Mouse (Mus musculus): ENCODE measurements around the gene Utp14b. TPM values are rescaled to one million over a fixed set of nuclear protein-coding genes. Genes with fewer than 3 reads are reported as not detected.

Utp14b gene
- total and polyA plus RNA-seq, 2 experiments = 1.2 to 7.5 TPM

DNA sequence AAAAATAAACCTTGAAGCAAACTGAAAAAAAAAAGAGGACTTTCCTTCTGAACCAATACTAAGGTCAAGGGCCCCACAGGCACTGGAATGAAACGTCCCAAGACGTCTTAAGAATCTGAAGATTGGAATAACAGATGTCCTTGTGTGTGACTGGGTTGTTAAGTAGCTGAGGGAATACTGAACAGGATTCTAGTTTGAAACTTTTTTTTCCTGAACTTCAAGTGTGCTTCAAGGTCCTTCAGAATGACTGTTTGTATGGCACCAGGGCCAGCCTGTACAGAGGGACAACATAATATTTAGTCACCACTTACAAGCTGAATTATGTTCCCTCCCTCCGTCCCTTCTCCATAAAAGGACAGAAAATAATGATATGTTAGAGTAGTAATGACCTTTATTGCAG lies 23.4 kb upstream of the Utp14b start:
- DNase-seq (ENCODE audit: extremely low read depth, low read depth, low spot score) = no peak
- Histone ChIP-seq H3K9ac (ENCODE audit: low read depth, low read length) (no peak overlapping the region), H3K4me3 (ENCODE audit: insufficient read depth, low read depth, low read length) (no peak overlapping the region), H3K36me3 (ENCODE audit: control insufficient read depth, insufficient read depth, low read length) (no peaks in the 10 kb centered on the region), H3K4me1 (ENCODE audit: control insufficient read depth, insufficient read depth, low read length) (no peaks in the 10 kb centered on the region), H3K79me2 (ENCODE audit: control insufficient read depth, insufficient read depth, low read length) (no peaks in the 10 kb centered on the region), H3K27me3 (ENCODE audit: control insufficient read depth, insufficient read depth, low read length) (no peaks in the 10 kb centered on the region), H3K27ac (replicated peaks; ENCODE audit: insufficient read depth, low read depth, low read length) (no peak overlapping the region)
- 88% methylated on average over 3 of the region's 3 CpGs for WGBS
- TF ChIP-seq CTCF (IDR thresholded peaks at IDR 0.05; ENCODE audit: low read depth, low read length) = no peak
- no peak for TF ChIP-seq POLR2A (IDR thresholded peaks at IDR 0.05; ENCODE audit: extremely low read depth, insufficient read depth, low read length)

DNA sequence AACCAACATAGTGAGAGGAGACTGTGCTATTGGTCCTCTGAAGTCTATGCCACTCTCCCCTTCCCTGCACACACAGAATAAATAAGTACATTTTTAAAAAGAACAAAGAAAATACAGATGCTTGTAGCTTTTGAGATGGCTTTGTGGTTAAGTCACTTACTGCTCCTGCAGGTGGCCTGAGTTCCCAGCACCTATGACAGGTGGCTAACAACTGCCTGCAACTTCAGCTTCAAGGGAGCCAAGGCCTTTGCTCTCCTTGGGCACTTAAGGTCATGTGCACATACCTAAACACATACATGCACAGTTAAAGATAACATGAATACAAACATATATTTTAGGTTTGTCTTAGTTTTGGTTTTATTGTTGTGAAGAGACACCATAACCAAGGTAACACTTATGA lies 17.0 kb upstream of the Utp14b start:
- Histone ChIP-seq H3K79me2 (ENCODE audit: control insufficient read depth, insufficient read depth, low read length) (no peaks in the 10 kb centered on the region), H3K27me3 (ENCODE audit: control insufficient read depth, insufficient read depth, low read length) (no peaks in the 10 kb centered on the region), H3K9ac (ENCODE audit: low read depth, low read length) (no peak overlapping the region), H3K4me1 (ENCODE audit: control insufficient read depth, insufficient read depth, low read length) (no peaks in the 10 kb centered on the region), H3K27ac (replicated peaks; ENCODE audit: insufficient read depth, low read depth, low read length) (no peak overlapping the region), H3K36me3 (ENCODE audit: control insufficient read depth, insufficient read depth, low read length) (no peaks in the 10 kb centered on the region), H3K4me3 (ENCODE audit: insufficient read depth, low read depth, low read length) (no peak overlapping the region)
- DNase-seq (ENCODE audit: extremely low read depth, low read depth, low spot score) = no peak
- TF ChIP-seq POLR2A (IDR thresholded peaks at IDR 0.05; ENCODE audit: extremely low read depth, insufficient read depth, low read length) (no peak), CTCF (IDR thresholded peaks at IDR 0.05; ENCODE audit: low read depth, low read length) (no peak)

DNA sequence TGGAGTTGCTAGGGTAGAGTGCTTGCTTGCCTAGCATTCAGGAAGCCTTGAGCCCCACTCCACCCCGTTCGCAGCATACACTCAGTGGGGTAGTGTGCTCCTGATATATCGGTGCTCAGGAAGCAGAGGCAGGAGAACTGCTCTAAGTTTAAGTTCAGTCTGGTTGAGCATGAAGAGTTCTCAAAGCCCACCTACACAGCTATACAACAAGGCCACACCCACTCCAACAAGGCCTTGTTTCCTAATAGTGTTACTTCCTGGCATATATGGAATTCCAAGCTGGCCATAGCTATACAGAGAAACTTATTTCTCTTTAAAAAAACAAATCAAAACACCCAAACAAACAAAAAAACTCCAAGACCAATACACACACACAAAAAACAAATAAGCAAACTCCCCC lies 16.0 kb upstream of the Utp14b start:
- Histone ChIP-seq H3K79me2 (ENCODE audit: control insufficient read depth, insufficient read depth, low read length) (no peaks in the 10 kb centered on the region), H3K4me1 (ENCODE audit: control insufficient read depth, insufficient read depth, low read length) (no peaks in the 10 kb centered on the region), H3K9ac (ENCODE audit: low read depth, low read length) (no peak overlapping the region), H3K36me3 (ENCODE audit: control insufficient read depth, insufficient read depth, low read length) (no peaks in the 10 kb centered on the region), H3K4me3 (ENCODE audit: insufficient read depth, low read depth, low read length) (no peak overlapping the region), H3K27ac (replicated peaks; ENCODE audit: insufficient read depth, low read depth, low read length) (no peak overlapping the region), H3K27me3 (ENCODE audit: control insufficient read depth, insufficient read depth, low read length) (no peaks in the 10 kb centered on the region)
- 97% methylated on average over 3 of the region's 3 CpGs for WGBS
- DNase-seq (ENCODE audit: extremely low read depth, low read depth, low spot score) = no peak
- TF ChIP-seq CTCF (IDR thresholded peaks at IDR 0.05; ENCODE audit: low read depth, low read length) (no peak), POLR2A (IDR thresholded peaks at IDR 0.05; ENCODE audit: extremely low read depth, insufficient read depth, low read length) (no peak)

DNA sequence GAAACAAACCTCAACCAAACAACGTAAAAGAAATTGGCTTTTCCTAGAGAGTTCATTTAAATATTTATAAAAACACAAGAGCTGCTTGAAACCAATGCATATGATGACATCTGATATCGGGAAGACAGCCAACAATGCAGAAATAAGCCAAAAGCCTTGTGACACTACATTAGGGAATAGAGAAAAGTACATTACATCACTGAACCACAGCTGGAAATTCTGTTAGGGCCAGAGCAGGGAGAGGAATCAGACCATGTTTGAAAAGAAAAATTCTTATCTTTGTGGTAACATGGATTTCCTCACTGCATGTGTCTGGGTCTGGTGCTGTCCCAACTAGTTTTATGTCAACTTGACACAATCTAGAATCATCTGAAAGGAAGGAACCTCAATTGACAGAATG lies 15.6 kb upstream of the Utp14b start:
- H3K36me3 ChIP-seq (ENCODE audit: control insufficient read depth, insufficient read depth, low read length) = no peaks in the 10 kb centered on the region
- 88% methylated on average over 2 of the region's 2 CpGs for WGBS
- H3K79me2 ChIP-seq (ENCODE audit: control insufficient read depth, insufficient read depth, low read length) = no peaks in the 10 kb centered on the region
- H3K27me3 ChIP-seq (ENCODE audit: control insufficient read depth, insufficient read depth, low read length) = no peaks in the 10 kb centered on the region
- H3K9ac ChIP-seq (ENCODE audit: low read depth, low read length) = no peak overlapping the region
- no peak for DNase-seq (ENCODE audit: extremely low read depth, low read depth, low spot score)
- no peak overlapping the region for H3K27ac ChIP-seq (replicated peaks; ENCODE audit: insufficient read depth, low read depth, low read length)
- H3K4me3 ChIP-seq (ENCODE audit: insufficient read depth, low read depth, low read length) = no peak overlapping the region
- TF ChIP-seq POLR2A (IDR thresholded peaks at IDR 0.05; ENCODE audit: extremely low read depth, insufficient read depth, low read length) = no peak
- no peak for TF ChIP-seq CTCF (IDR thresholded peaks at IDR 0.05; ENCODE audit: low read depth, low read length)
- no peaks in the 10 kb centered on the region for H3K4me1 ChIP-seq (ENCODE audit: control insufficient read depth, insufficient read depth, low read length)

GRCm38 (mm10) chr1:78647317-78647885 lies 10.4 kb upstream of the Utp14b start:
- no peak for DNase-seq (ENCODE audit: extremely low read depth, low read depth, low spot score)
- 67% methylated on average over 8 of the region's 8 CpGs for WGBS
- Histone ChIP-seq H3K79me2 (ENCODE audit: control insufficient read depth, insufficient read depth, low read length) (no peaks in the 10 kb centered on the region), H3K36me3 (ENCODE audit: control insufficient read depth, insufficient read depth, low read length) (no peaks in the 10 kb centered on the region), H3K27ac (replicated peaks; ENCODE audit: insufficient read depth, low read depth, low read length) (no peak overlapping the region), H3K9ac (ENCODE audit: low read depth, low read length) (no peak overlapping the region), H3K27me3 (ENCODE audit: control insufficient read depth, insufficient read depth, low read length) (no peaks in the 10 kb centered on the region), H3K4me1 (ENCODE audit: control insufficient read depth, insufficient read depth, low read length) (no peaks in the 10 kb centered on the region; the same call in none of the 2 replicates), H3K4me3 (ENCODE audit: insufficient read depth, low read depth, low read length) (no peak overlapping the region)
- TF ChIP-seq POLR2A (IDR thresholded peaks at IDR 0.05; ENCODE audit: extremely low read depth, insufficient read depth, low read length) (no peak), CTCF (IDR thresholded peaks at IDR 0.05; ENCODE audit: low read depth, low read length) (no peak)

DNA sequence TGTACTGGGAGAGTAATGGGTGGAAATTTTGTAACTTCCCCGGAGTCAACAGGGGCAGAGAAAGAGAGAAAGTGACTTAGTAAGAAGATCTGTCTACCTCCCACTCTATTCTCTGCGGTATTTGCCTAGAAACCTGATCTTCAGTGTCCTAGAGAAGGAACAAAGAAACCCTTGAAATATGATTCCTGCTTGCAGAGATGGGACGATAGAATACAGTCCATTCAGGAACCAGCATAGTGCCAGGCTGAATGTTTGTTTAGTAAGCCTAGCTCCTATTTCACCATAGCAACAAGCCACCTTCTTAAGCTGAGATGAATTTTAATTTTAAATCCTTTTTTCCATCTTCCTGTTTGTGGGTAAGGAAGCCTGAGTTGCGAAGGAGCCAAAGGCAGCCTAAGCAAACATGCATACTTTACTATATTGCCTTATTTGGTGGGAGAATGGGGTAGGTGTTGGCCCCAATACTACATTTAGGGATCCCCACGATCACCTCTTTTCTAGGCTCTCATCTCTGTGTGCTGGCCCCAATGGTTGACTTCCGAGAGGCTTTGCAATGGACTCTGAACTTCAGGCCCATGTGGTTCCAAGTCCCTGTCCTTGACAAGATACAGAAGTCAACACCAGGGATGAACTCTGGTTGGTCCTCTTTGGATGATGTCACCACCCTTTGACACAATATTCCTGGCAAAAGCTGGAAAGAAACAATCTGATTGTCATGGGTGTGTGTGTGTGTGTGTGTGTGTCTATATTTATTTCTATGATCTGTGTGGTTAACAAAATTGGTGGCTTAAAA lies 8.4 kb upstream of the Utp14b start:
- no peaks in the 10 kb centered on the region for H3K36me3 ChIP-seq (ENCODE audit: control insufficient read depth, insufficient read depth, low read length)
- no peak overlapping the region for H3K9ac ChIP-seq (ENCODE audit: low read depth, low read length)
- no peaks in the 10 kb centered on the region; the same call in none of the 2 replicates for H3K4me1 ChIP-seq (ENCODE audit: control insufficient read depth, insufficient read depth, low read length)
- peak; percentile 98 for DNase-seq (ENCODE audit: extremely low read depth, low read depth, low spot score)
- TF ChIP-seq CTCF (IDR thresholded peaks at IDR 0.05; ENCODE audit: low read depth, low read length) = no peak
- TF ChIP-seq POLR2A (IDR thresholded peaks at IDR 0.05; ENCODE audit: extremely low read depth, insufficient read depth, low read length) = no peak
- WGBS = 39% methylated on average over 6 of the region's 6 CpGs
- peak overlapping the region; percentile 91 for H3K27ac ChIP-seq (replicated peaks; ENCODE audit: insufficient read depth, low read depth, low read length)
- no peaks in the 10 kb centered on the region for H3K27me3 ChIP-seq (ENCODE audit: control insufficient read depth, insufficient read depth, low read length)
- H3K4me3 ChIP-seq (ENCODE audit: insufficient read depth, low read depth, low read length) = no peak overlapping the region
- no peaks in the 10 kb centered on the region for H3K79me2 ChIP-seq (ENCODE audit: control insufficient read depth, insufficient read depth, low read length)
